Mouse (Mus musculus): ENCODE results near the gene Ftcd. TPM values are rescaled to one million over a fixed set of nuclear protein-coding genes. Genes with fewer than 3 reads are reported as not detected.

Gene Ftcd
- total RNA-seq, 2 experiments from 2014 or later: 14.5 to 31.2 TPM

GRCm38 (mm10) chr10:76602690-76603089 is 27.2 kb downstream of the Ftcd start:
- no peak for DNase-seq

DNA sequence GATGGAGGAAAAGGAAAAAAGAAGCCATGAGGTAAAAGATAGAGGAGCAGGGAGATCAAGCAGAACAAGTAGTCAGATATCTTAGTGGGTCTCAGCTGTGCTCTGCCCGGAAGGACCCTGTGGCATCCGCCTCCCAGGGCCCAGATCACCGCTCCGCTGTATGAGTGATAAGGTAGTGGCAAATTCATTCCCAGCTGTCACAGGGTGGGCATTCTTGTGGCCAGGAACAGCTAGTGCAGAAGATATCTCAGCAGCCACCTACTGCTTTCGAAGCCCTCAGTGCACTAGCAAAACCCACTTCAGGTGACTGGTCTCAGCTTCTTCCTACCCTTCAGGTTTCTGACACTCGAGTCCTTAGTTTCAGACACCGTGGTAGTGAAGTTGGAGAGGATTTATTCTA is 37.0 kb downstream of the Ftcd start:
- DNase-seq: no peak

DNA sequence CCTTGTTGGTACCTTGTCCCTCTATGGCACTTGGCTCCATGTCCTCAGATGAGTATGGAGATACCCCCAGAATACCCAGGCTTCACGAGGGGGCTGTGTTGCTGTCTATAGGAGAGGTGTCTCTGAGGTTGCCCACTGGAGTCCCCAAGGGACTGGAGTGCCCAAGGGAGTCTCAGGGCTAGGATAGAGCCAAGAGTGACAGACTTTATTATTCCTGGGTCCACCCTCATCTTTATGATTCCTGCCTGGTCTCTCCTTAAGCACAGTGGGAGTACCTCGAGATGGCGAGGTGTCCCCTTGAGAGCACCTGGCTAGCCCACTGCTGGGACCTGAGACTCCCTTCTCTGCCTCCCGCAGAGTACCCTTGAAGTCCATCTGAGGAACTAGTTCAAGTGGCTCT is 47.0 kb downstream of the Ftcd start:
- DNase-seq: no peak

GRCm38 (mm10) chr10:76622928-76623680 is 47.7 kb downstream of the Ftcd start, which contains the start of gene Col6a2:
Gene Col6a2 (minus strand): TSS chr10:76623630.
- DNase-seq: peak; percentile 95

DNA sequence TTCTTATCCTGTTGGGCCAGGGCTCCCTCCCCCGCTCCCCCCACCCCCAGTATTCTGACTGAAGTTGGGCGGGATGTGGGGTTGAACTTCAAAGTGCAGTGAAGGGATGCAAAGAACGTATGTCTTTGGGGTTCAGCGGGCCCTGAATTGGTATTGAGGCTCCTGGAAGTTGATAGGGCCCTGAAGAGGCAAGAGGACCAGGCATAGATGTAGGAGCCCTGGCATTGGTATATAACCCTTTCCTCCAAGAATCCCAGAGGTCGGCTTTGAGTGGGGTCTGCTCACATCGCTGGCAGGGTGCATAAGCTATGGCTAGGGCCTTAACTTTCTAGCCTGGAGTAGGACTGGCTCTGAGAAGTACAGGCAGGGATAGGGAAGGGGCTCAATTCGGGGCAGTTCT is 48.3 kb downstream of the Ftcd start:
- no peak for DNase-seq

GRCm38 (mm10) chr10:76624903-76625302 is 49.5 kb downstream of the Ftcd start:
- DNase-seq: no peak

DNA sequence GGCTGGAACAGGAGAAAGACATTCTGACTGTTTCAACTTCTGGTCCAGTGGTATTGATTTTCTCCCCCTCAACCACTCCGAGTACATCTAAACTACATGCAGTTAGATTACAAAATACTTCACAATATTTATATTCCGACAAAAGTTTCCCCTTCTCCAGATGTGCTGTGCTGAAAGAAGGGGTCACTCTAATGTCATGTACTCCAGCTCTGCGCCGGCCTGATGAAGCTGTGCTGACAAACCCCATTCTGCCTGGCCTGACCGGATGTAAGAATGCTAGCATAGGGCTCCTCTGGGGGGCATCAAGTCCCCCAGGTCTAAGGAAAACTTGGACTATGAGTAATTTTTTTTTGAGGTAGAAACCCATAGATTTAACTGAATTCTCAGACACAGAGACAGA is 52.3 kb downstream of the Ftcd start:
- no peak for DNase-seq

DNA sequence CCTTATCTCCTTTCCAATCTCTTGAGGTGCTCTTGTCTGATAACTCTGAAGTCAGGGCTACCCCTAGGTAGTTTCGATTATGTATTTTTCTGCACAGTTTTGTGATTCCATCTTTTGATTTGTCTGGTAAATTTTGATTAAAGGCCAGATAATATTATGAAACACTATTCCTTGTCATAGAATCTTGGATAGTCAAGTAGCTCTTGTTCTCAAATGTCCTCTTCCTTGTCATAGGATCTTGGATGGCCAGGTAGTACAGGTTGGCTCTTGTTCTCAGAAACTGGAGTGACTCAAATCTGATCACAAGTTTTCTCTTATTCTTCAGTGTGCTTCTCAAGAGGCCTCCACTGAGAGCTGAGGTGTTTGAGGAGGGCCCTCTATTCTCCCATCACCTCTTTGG is 55.2 kb downstream of the Ftcd start:
- DNase-seq: no peak

DNA sequence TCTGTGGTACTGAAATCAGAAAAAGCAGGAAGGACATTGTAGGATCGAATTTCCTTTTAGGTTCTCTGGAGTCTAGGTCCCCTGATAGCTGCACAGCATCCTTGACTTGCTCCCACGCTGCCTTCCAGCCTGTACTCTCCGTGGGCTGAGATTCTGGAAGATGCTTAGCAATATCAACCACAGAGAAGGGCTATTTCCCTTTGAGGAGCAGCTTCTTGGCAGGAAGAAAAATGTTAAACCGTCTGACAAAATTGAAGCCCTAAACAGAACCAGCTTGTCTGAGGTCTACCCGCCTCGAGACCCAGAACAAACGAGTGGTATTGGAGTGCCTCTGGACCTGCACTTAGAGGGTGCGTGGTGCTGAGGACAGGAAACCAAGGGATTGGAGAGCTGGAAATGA is 57.2 kb downstream of the Ftcd start:
- DNase-seq: no peak

GRCm38 (mm10) chr10:76634094-76634571 is 58.7 kb downstream of the Ftcd start:
- DNase-seq: no peak

DNA sequence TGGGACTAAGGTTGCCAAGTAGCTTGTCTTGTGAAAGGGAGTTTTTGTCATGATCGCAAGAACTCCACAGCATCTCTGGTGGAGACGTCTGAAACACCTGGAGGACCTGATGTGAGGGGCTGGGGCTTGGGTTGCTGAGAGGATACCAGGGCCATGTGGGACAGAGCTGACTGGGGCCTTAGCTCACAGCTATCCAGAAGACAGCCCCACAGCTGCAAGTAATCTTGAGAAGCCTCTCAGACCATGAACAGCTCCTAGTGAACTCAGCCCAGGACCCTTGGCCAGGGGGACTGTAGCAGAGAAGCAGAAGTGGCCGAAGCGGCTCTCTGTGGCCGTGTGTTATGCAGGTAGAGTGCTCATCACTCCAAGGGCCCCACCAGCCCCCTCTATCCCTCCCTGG is 59.1 kb downstream of the Ftcd start:
- no peak for DNase-seq

DNA sequence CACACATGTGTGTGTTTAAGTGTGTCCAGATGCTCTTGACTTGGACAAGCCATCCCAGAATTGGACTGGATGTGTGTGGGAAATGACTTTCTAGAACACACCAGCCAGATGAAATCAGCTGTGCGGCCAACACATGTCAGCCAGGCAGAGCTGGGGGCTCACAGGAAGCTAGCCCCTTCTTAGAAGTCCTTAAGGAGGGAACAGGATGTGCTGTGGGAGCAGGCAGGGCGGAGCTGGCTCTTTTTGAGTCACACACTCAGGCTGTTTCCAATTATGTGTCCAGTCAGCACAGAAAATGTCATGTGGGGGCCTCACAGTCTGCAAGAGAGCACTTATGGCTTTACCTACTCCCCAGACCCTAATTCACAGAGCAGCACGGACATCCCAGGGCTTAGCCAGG is 60.6 kb downstream of the Ftcd start:
- DNase-seq: no peak

- no peak for DNase-seq
Observed at GRCm38 (mm10) chr10:76636601-76637000, 61.2 kb downstream of the Ftcd start.

Other genes starting within 250 kb of the Ftcd start
- gene Dip2a, start 230.4 kb upstream of the Ftcd start, total RNA-seq (2021): 10 to 100 TPM; 30.8 to 39.4 TPM
- 1 to 10 TPM in 1 of 2 experiments, not detected in 1; 3.4 TPM for gene AC141477.1, start 135.2 kb upstream of the Ftcd start, total RNA-seq (2021)
- gene Pcnt, start 132.9 kb upstream of the Ftcd start, total RNA-seq (2021): 10 to 100 TPM; 14.5 to 21.6 TPM
- not detected for gene 2610028H24Rik, start 126.6 kb upstream of the Ftcd start, total RNA-seq (2021)
- 10 to 100 TPM; 24.8 to 33.0 TPM for gene Mcm3ap, start 106.7 kb upstream of the Ftcd start, total RNA-seq (2021)
- gene Ybey, start 106.5 kb upstream of the Ftcd start, total RNA-seq (2021): 1 to 10 TPM; 3.0 to 3.7 TPM
- gene Lss, start 44.1 kb upstream of the Ftcd start, total RNA-seq (2021): 10 to 100 TPM; 21.4 to 24.2 TPM
- not detected for gene Spatc1l, start 13.4 kb upstream of the Ftcd start, total RNA-seq (2021)
- 100 to 1,000 TPM; 136 to 144 TPM for gene Col6a2, start 48.0 kb downstream of the Ftcd start, total RNA-seq (2021)
- gene Col6a1, start 150.5 kb downstream of the Ftcd start, total RNA-seq (2021): 100 to 1,000 TPM; 228 to 231 TPM

Measured in adrenal gland, postnatal 10 days (tissue).